Mouse (Mus musculus): Measurements from ENCODE around the gene Utp14b. TPM values are rescaled to one million over a fixed set of nuclear protein-coding genes. Genes with fewer than 3 reads are reported as not detected.

Gene Utp14b
- total and polyA plus RNA-seq, 3 experiments = 6.5 to 9.6 TPM; not detected in 1

GRCm38 (mm10) chr1:78702964-78703285, 45.1 kb downstream of the Utp14b start:
- no peak for DNase-seq (ENCODE audit: low read depth, low spot score)
- TF ChIP-seq BHLHE40 (IDR thresholded peaks at IDR 0.05; ENCODE audit: borderline replicate concordance, low read depth, low read length) (no peak), CHD2 (IDR thresholded peaks at IDR 0.05; ENCODE audit: low read length) (no peak), ZKSCAN1 (IDR thresholded peaks at IDR 0.05; ENCODE audit: low read depth, low read length) (no peak), ZNF384 (IDR thresholded peaks at IDR 0.05; ENCODE audit: low read depth, low read length) (no peak), HCFC1 (IDR thresholded peaks at IDR 0.05; ENCODE audit: low read depth, low read length) (no peak)
- Histone ChIP-seq H3K9ac (ENCODE audit: control insufficient read depth, low read depth, low read length, poor library complexity, severe bottlenecking) (no peak overlapping the region), H3K9me3 (replicated peaks; ENCODE audit: insufficient read depth, low read length) (no peaks in the 10 kb centered on the region), H3K4me1 (ENCODE audit: control insufficient read depth in 1 of 2, insufficient read depth in 2 of 2, low read length in 2 of 2) (no peaks in the 10 kb centered on the region), H3K4me3 (ENCODE audit: control insufficient read depth in 1 of 2, insufficient read depth in 1 of 2, low read depth in 2 of 2, low read length in 2 of 2) (no peak overlapping the region), H3K79me2 (ENCODE audit: control insufficient read depth, insufficient read depth, low read length, poor library complexity) (no peaks in the 10 kb centered on the region), H3K27me3 (ENCODE audit: control insufficient read depth in 1 of 2, insufficient read depth in 2 of 2, low read length in 2 of 2) (no peaks in the 10 kb centered on the region), H3K36me3 (ENCODE audit: control insufficient read depth in 1 of 2, insufficient read depth in 2 of 2, low read length in 2 of 2) (peaks cover 0 to 8% of the 10 kb centered on the region in 2 experiments; a peak in 2 of 4 replicates), H3K27ac (ENCODE audit: control insufficient read depth, low read depth, low read length) (no peak overlapping the region)

GRCm38 (mm10) chr1:78706338-78706737, 48.5 kb downstream of the Utp14b start:
- TF ChIP-seq POLR2AphosphoS5 (IDR thresholded peaks at IDR 0.05; ENCODE audit: borderline replicate concordance, low read depth, low read length) = no peak
- TF ChIP-seq JUND (IDR thresholded peaks at IDR 0.05; ENCODE audit: low read depth, low read length) = no peak
- no peak for TF ChIP-seq SIN3A (IDR thresholded peaks at IDR 0.05; ENCODE audit: low read length)
- TF ChIP-seq ZC3H11A (IDR thresholded peaks at IDR 0.05; ENCODE audit: low read depth, low read length) = no peak
- no peak for TF ChIP-seq GABPA (IDR thresholded peaks at IDR 0.05; ENCODE audit: low read depth, low read length)
- TF ChIP-seq RCOR1 (IDR thresholded peaks at IDR 0.05; ENCODE audit: low read depth, low read length) = no peak
- no peak for TF ChIP-seq GATA1 (IDR thresholded peaks at IDR 0.05; ENCODE audit: low read depth, low read length)
- no peak for TF ChIP-seq ELF1 (IDR thresholded peaks at IDR 0.05; ENCODE audit: low read depth, low read length)
- TF ChIP-seq BHLHE40 (IDR thresholded peaks at IDR 0.05; ENCODE audit: borderline replicate concordance, low read depth, low read length) = no peak
- no peak for TF ChIP-seq E2F4 (IDR thresholded peaks at IDR 0.05; ENCODE audit: borderline replicate concordance, low read depth, low read length)
- TF ChIP-seq MYB (IDR thresholded peaks at IDR 0.05; ENCODE audit: low read depth, low read length) = no peak
- TF ChIP-seq NELFE (IDR thresholded peaks at IDR 0.05; ENCODE audit: low read depth, low read length) = no peak
- TF ChIP-seq TBP (IDR thresholded peaks at IDR 0.05; ENCODE audit: low read depth, low read length) = no peak
- TF ChIP-seq UBTF (IDR thresholded peaks at IDR 0.05; ENCODE audit: borderline replicate concordance, insufficient read depth, low read depth, low read length) = no peak
- peaks cover 0 to 2% of the 10 kb centered on the region in 2 experiments; a peak in 2 of 4 replicates for H3K36me3 ChIP-seq (ENCODE audit: control insufficient read depth in 1 of 2, insufficient read depth in 2 of 2, low read length in 2 of 2)
- DNase-seq (ENCODE audit: low read depth, low spot score) = no peak

More at GRCm38 (mm10) chr1:78706338-78706737, 48.5 kb downstream of the Utp14b start:
- Histone ChIP-seq H3K79me2 (ENCODE audit: control insufficient read depth, insufficient read depth, low read length, poor library complexity) (no peaks in the 10 kb centered on the region), H3K27me3 (ENCODE audit: control insufficient read depth in 1 of 2, insufficient read depth in 2 of 2, low read length in 2 of 2) (no peaks in the 10 kb centered on the region), H3K9ac (ENCODE audit: control insufficient read depth, low read depth, low read length, poor library complexity, severe bottlenecking) (no peak overlapping the region), H3K4me1 (ENCODE audit: control insufficient read depth in 1 of 2, insufficient read depth in 2 of 2, low read length in 2 of 2) (no peaks in the 10 kb centered on the region), H3K27ac (ENCODE audit: control insufficient read depth, low read depth, low read length) (no peak overlapping the region), H3K9me3 (replicated peaks; ENCODE audit: insufficient read depth, low read length) (no peaks in the 10 kb centered on the region), H3K4me3 (ENCODE audit: control insufficient read depth in 1 of 2, insufficient read depth in 1 of 2, low read depth in 2 of 2, low read length in 2 of 2) (no peak overlapping the region)

Measured in MEL (cell line).